Mouse (Mus musculus) neural tube, embryonic 13.5 days (tissue): Measurements from ENCODE around the gene Dbx2. TPM values are rescaled to one million over a fixed set of nuclear protein-coding genes. Genes with fewer than 3 reads are reported as not detected.

ENCODE experiments used
- ATAC-seq: fragments of 200-750 bp; cut with Nextera tagmentation; 2 replicates; pipeline ENCODE4 v1.8.0; 2017; ENCODE audit warnings: low read depth, mild to moderate bottlenecking, moderate TSS enrichment, moderate library complexity
- H3K27ac ChIP-seq: fragments of 300-500 bp; sonication (generic); replicated peaks from 2 replicates; pipeline ENCODE4 v1.5.1; 2015; ENCODE audit warnings: moderate library complexity, mild to moderate bottlenecking, inconsistent platforms
- H3K27me3 ChIP-seq: fragments of 300-500 bp; sonication (generic); 2 replicates; pipeline ENCODE4 v1.6.1; 2015; ENCODE audit warnings: mild to moderate bottlenecking, inconsistent platforms
- H3K36me3 ChIP-seq: fragments of 300-500 bp; sonication (generic); 2 replicates; pipeline ENCODE4 v1.6.1; 2015; ENCODE audit warnings: mild to moderate bottlenecking, inconsistent platforms
- H3K4me1 ChIP-seq: fragments of 300-500 bp; sonication (generic); replicated peaks from 2 replicates; pipeline ENCODE4 v1.6.1; 2015; ENCODE audit warnings: inconsistent platforms
- H3K4me2 ChIP-seq: fragments of 300-500 bp; sonication (generic); 2 replicates; pipeline ENCODE4 v1.6.1; 2015; ENCODE audit warnings: inconsistent platforms, mild to moderate bottlenecking, moderate library complexity
- H3K4me3 ChIP-seq: fragments of 300-500 bp; sonication (generic); 2 replicates; pipeline ENCODE4 v1.5.1; 2015; ENCODE audit warnings: mild to moderate bottlenecking, inconsistent platforms
- H3K9ac ChIP-seq: fragments of 300-500 bp; sonication (generic); 2 replicates; pipeline ENCODE4 v1.6.1; 2015; ENCODE audit warnings: moderate library complexity, mild to moderate bottlenecking, inconsistent platforms
- H3K9me3 ChIP-seq: fragments of 300-500 bp; sonication (generic); 2 replicates; pipeline ENCODE4 v1.6.1; 2016; ENCODE audit warnings: inconsistent platforms
- WGBS: fragments of 180-500 bp; shearing (Covaris S2); methylation state at CpG from one replicate; pipeline ENCODE4 v1.1.7; 2015; 5-methylcytosine and 5-hydroxymethylcytosine counted together
- polyA plus RNA-seq: library from polyadenylated mRNA; unstranded; fragments of >200 nt; fragmentation: Nextera tagmentation; extraction: Ambion mirVana; gene quantifications from 2 replicates; pipeline ENCODE4 v1.2.1, GENCODE M21; 2015

The Dbx2 gene
- 6.2 and 6.6 TPM in 2 replicates for polyA plus RNA-seq

- ATAC-seq: no peak
- peak within 1 kb of the TSS; percentile 40; the same call in 1 of the 2 replicates for H3K4me3 ChIP-seq
Measured at GRCm38 (mm10) chr15:95655860-95656259, at the start of gene Dbx2. TSS of gene Dbx2 (minus strand) at chr15:95655960.

GRCm38 (mm10) chr15:95702206-95702605 is 46.4 kb upstream of the Dbx2 start:
- H3K4me2 ChIP-seq: peak overlapping the region; percentile 13; the same call in 1 of the 2 replicates
- peak; percentile 77 for ATAC-seq
- WGBS: 10% methylated on average over 9 of the region's 9 CpGs
- no peak overlapping the region for H3K4me3 ChIP-seq
- no peaks in the 10 kb centered on the region for H3K9me3 ChIP-seq
- H3K36me3 ChIP-seq: no peaks in the 10 kb centered on the region
- peaks cover 69% of the 10 kb centered on the region for H3K27me3 ChIP-seq
- H3K9ac ChIP-seq: 0 out of 2 replicates have a peak overlapping the region, but pooled peaks have one; percentile 45
- peaks cover 26% of the 10 kb centered on the region for H3K4me1 ChIP-seq
- H3K27ac ChIP-seq: peak overlapping the region; percentile 78

More at GRCm38 (mm10) chr15:95655860-95656259, at the start of gene Dbx2:
- 81% methylated on average over 5 of the region's 5 CpGs for WGBS
- no peaks in the 10 kb centered on the region for H3K36me3 ChIP-seq
- peaks cover 21% of the 10 kb centered on the region for H3K4me1 ChIP-seq
- no peak within 1 kb of the TSS for H3K27ac ChIP-seq
- peaks cover 96% of the 10 kb centered on the region for H3K27me3 ChIP-seq
- H3K9me3 ChIP-seq: no peaks in the 10 kb centered on the region
- H3K4me2 ChIP-seq: peak within 1 kb of the TSS; percentile 61
- 0 out of 2 replicates have a peak within 1 kb of the TSS, but pooled peaks have one; percentile 64 for H3K9ac ChIP-seq

GRCm38 (mm10) chr15:95701573-95701972 is 45.8 kb upstream of the Dbx2 start:
- Histone ChIP-seq H3K9me3 (no peaks in the 10 kb centered on the region), H3K36me3 (no peaks in the 10 kb centered on the region), H3K27me3 (peaks cover 72% of the 10 kb centered on the region), H3K27ac (peak overlapping the region; percentile 78; the same call in 1 of the 2 replicates), H3K4me2 (peak overlapping the region; percentile 13; the same call in 1 of the 2 replicates), H3K9ac (no peak overlapping the region), H3K4me3 (no peak overlapping the region), H3K4me1 (peaks cover 26% of the 10 kb centered on the region)
- peak; percentile 80; the same call in 1 of the 2 replicates for ATAC-seq
- WGBS: 12% methylated on average over 4 of the region's 4 CpGs

GRCm38 (mm10) chr15:95699371-95699770 is 43.6 kb upstream of the Dbx2 start:
- Histone ChIP-seq H3K4me3 (no peak overlapping the region), H3K36me3 (no peaks in the 10 kb centered on the region), H3K4me1 (peaks cover 26% of the 10 kb centered on the region), H3K9ac (no peak overlapping the region), H3K27me3 (peaks cover 76% of the 10 kb centered on the region), H3K9me3 (no peaks in the 10 kb centered on the region), H3K4me2 (no peak overlapping the region), H3K27ac (no peak overlapping the region)
- ATAC-seq: no peak
- 83% methylated on average over 12 of the region's 12 CpGs for WGBS

- Histone ChIP-seq H3K27me3 (peaks cover 59% of the 10 kb centered on the region), H3K36me3 (no peaks in the 10 kb centered on the region), H3K4me3 (no peak overlapping the region), H3K9me3 (peaks cover 8% of the 10 kb centered on the region; the same call in 1 of the 2 replicates), H3K9ac (no peak overlapping the region), H3K4me1 (peaks cover 11% of the 10 kb centered on the region), H3K4me2 (no peak overlapping the region), H3K27ac (no peak overlapping the region)
- ATAC-seq: no peak
- 94% methylated on average over 3 of the region's 3 CpGs for WGBS
Measured at GRCm38 (mm10) chr15:95693759-95694158, 38.0 kb upstream of the Dbx2 start.

- peak; percentile 91 for ATAC-seq
- Histone ChIP-seq H3K9ac (no peak overlapping the region), H3K4me1 (peaks cover 11% of the 10 kb centered on the region), H3K9me3 (peaks cover 8% of the 10 kb centered on the region; the same call in 1 of the 2 replicates), H3K4me2 (peak overlapping the region; percentile 30), H3K27ac (peak overlapping the region; percentile 57), H3K27me3 (peaks cover 60% of the 10 kb centered on the region), H3K4me3 (no peak overlapping the region), H3K36me3 (no peaks in the 10 kb centered on the region)
- WGBS: 20% methylated on average over 8 of the region's 8 CpGs
Measured at GRCm38 (mm10) chr15:95691594-95691993, 35.8 kb upstream of the Dbx2 start.

GRCm38 (mm10) chr15:95691129-95691528 is 35.4 kb upstream of the Dbx2 start:
- H3K27me3 ChIP-seq: peaks cover 62% of the 10 kb centered on the region
- H3K4me2 ChIP-seq: peak overlapping the region; percentile 30
- no peak overlapping the region for H3K4me3 ChIP-seq
- H3K4me1 ChIP-seq: peaks cover 11% of the 10 kb centered on the region
- H3K9me3 ChIP-seq: peaks cover 8% of the 10 kb centered on the region; the same call in 1 of the 2 replicates
- no peaks in the 10 kb centered on the region for H3K36me3 ChIP-seq
- ATAC-seq: peak; percentile 65
- H3K9ac ChIP-seq: no peak overlapping the region
- 9% methylated on average over 5 of the region's 5 CpGs for WGBS
- peak overlapping the region; percentile 57; the same call in 1 of the 2 replicates for H3K27ac ChIP-seq

- Histone ChIP-seq H3K4me1 (no peaks in the 10 kb centered on the region), H3K9me3 (peaks cover 5% of the 10 kb centered on the region; the same call in 1 of the 2 replicates), H3K9ac (no peak overlapping the region), H3K27me3 (peaks cover 69% of the 10 kb centered on the region), H3K27ac (no peak overlapping the region), H3K4me3 (no peak overlapping the region), H3K36me3 (no peaks in the 10 kb centered on the region), H3K4me2 (no peak overlapping the region)
- 90% methylated on average over 4 of the region's 4 CpGs for WGBS
- no peak for ATAC-seq
Measured at GRCm38 (mm10) chr15:95682620-95683019, 26.9 kb upstream of the Dbx2 start.

- WGBS: 87% methylated on average over 4 of the region's 4 CpGs
- H3K4me2 ChIP-seq: no peak overlapping the region
Measured at GRCm38 (mm10) chr15:95675645-95676044, 19.9 kb upstream of the Dbx2 start.

GRCm38 (mm10) chr15:95675176-95675575 is 19.4 kb upstream of the Dbx2 start:
- ATAC-seq: no peak
- Histone ChIP-seq H3K36me3 (no peaks in the 10 kb centered on the region), H3K9ac (no peak overlapping the region), H3K9me3 (no peaks in the 10 kb centered on the region), H3K27ac (no peak overlapping the region), H3K4me3 (no peak overlapping the region), H3K4me2 (no peak overlapping the region), H3K4me1 (no peaks in the 10 kb centered on the region), H3K27me3 (peaks cover 16% of the 10 kb centered on the region)
- WGBS: 80% methylated on average over 2 of the region's 2 CpGs

More at GRCm38 (mm10) chr15:95675645-95676044, 19.9 kb upstream of the Dbx2 start:
- Histone ChIP-seq H3K27me3 (peaks cover 18% of the 10 kb centered on the region), H3K4me1 (no peaks in the 10 kb centered on the region), H3K27ac (no peak overlapping the region), H3K36me3 (no peaks in the 10 kb centered on the region), H3K9me3 (no peaks in the 10 kb centered on the region), H3K9ac (no peak overlapping the region), H3K4me3 (no peak overlapping the region)
- ATAC-seq: no peak

- Histone ChIP-seq H3K27ac (no peak overlapping the region), H3K4me1 (no peaks in the 10 kb centered on the region), H3K9me3 (no peaks in the 10 kb centered on the region), H3K27me3 (peaks cover 44% of the 10 kb centered on the region), H3K4me2 (no peak overlapping the region), H3K9ac (no peak overlapping the region), H3K36me3 (no peaks in the 10 kb centered on the region), H3K4me3 (no peak overlapping the region)
- 29% methylated on average over 8 of the region's 8 CpGs for WGBS
- no peak for ATAC-seq
Measured at GRCm38 (mm10) chr15:95667209-95667608, 11.4 kb upstream of the Dbx2 start.

GRCm38 (mm10) chr15:95665002-95665401 is 9.2 kb upstream of the Dbx2 start:
- no peaks in the 10 kb centered on the region for H3K36me3 ChIP-seq
- H3K4me3 ChIP-seq: no peak overlapping the region
- H3K9ac ChIP-seq: no peak overlapping the region
- no peaks in the 10 kb centered on the region for H3K9me3 ChIP-seq
- peaks cover 63% of the 10 kb centered on the region for H3K27me3 ChIP-seq
- no peaks in the 10 kb centered on the region for H3K4me1 ChIP-seq
- no peak for ATAC-seq
- no peak overlapping the region for H3K4me2 ChIP-seq
- no peak overlapping the region for H3K27ac ChIP-seq
- WGBS: 93% methylated on average over 4 of the region's 4 CpGs

- 80% methylated on average over 2 of the region's 2 CpGs for WGBS
- ATAC-seq: no peak
- Histone ChIP-seq H3K36me3 (no peaks in the 10 kb centered on the region), H3K27ac (no peak overlapping the region), H3K4me3 (no peak overlapping the region), H3K9ac (no peak overlapping the region), H3K9me3 (no peaks in the 10 kb centered on the region), H3K4me1 (no peaks in the 10 kb centered on the region), H3K27me3 (peaks cover 75% of the 10 kb centered on the region), H3K4me2 (no peak overlapping the region)
Measured at GRCm38 (mm10) chr15:95661718-95662117, 6.0 kb upstream of the Dbx2 start.
